Mouse (Mus musculus): ENCODE data around the gene Ankrd11. TPM values are rescaled to one million over a fixed set of nuclear protein-coding genes. Genes with fewer than 3 reads are reported as not detected.
"Not testable (repeated sequence)": the region's sequence is repeated elsewhere in the genome, so short reads cannot be mapped to it uniquely, and the experiment has no call there.

The Ankrd11 gene
- polyA plus RNA-seq, 1 experiment = 67.5 TPM

DNA sequence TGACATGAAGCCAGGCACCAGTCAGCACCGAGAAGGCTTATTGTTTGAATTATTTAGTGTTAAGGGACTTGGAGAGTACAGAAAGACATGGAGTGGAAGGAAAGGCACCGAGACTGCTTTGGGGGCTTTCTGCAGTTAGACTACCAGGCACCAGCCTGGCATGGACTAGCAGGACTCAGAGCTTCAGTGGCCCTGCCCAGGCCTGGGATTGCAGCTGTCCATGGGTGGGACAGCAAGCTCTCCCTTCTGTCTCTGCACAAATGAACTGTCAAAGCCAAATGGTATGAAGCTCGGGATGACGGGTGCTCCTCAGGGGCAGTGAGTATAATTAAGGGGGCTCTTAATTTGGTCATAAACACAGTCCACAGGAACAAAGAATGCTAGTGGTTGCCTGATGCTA lies 22.0 kb upstream of the Ankrd11 start:
- 69% methylated on average over 4 of the region's 4 CpGs for WGBS
- no peak for TF ChIP-seq CTCF (IDR thresholded peaks at IDR 0.05; ENCODE audit: insufficient read depth, low read length)
- no peak for TF ChIP-seq POLR2A (IDR thresholded peaks at IDR 0.05; ENCODE audit: borderline replicate concordance, extremely low read depth, low read depth, low read length)
- Histone ChIP-seq H3K4me3 (replicated peaks; ENCODE audit: extremely low read depth, low read depth, low read length) (no peak overlapping the region), H3K4me1 (ENCODE audit: control insufficient read depth, insufficient read depth, low read length) (peaks cover 8% of the 10 kb centered on the region)
- DNase-seq = no peak

DNA sequence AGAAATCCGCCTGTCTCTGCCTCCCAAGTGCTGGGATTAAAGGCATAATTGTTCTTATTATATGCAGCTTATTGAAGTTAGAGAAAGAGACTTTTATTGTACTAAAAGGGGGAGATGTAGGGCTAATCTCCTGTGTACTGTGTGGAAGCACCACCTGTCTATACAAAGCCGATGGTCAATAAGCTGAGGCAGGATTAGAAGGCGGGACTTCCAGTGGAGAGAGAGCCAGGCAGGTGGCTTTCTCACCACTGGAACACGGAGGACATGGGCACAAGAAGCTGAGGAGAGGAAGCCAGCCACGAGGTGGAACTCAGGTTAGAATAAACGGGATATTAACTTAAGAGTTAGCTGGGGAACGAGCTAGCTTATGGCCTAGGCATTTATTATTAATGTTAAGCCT lies 20.6 kb upstream of the Ankrd11 start, which contains the start of gene Spg7:
TSS of gene Spg7 (plus strand) at position 222 of the 400 bp plus-strand sequence.
- H3K4me1 ChIP-seq (ENCODE audit: control insufficient read depth, insufficient read depth, low read length) = peaks cover 8% of the 10 kb centered on the region
- WGBS = 75% methylated on average over 7 of the region's 7 CpGs

DNA sequence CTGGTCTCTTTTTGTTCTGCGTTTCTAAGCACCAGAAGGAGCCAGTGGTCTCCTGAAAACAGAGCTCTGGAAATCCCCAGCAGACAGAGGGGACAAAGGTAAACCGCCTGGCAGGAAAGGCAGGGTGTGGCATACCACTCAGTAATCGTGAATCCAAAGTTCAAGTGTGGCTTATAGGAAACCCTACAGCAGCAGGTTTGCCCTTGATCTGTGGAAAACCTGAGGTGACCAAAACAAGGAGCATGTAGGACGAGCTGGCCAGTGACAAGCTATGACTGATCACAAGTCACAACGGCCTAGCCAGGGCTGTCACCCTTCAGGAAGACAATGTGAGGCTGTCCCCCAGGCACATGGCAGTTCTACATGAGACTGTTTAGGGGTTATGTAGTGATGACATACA lies 9.4 kb upstream of the Ankrd11 start:
- TF ChIP-seq CTCF (IDR thresholded peaks at IDR 0.05; ENCODE audit: insufficient read depth, low read length) (no peak), POLR2A (IDR thresholded peaks at IDR 0.05; ENCODE audit: borderline replicate concordance, extremely low read depth, low read depth, low read length) (no peak)
- H3K4me1 ChIP-seq (ENCODE audit: control insufficient read depth, insufficient read depth, low read length) = no peaks in the 10 kb centered on the region
- WGBS = 43% methylated on average over 5 of the region's 5 CpGs
- H3K4me3 ChIP-seq (replicated peaks; ENCODE audit: extremely low read depth, low read depth, low read length) = no peak overlapping the region
- no peak for DNase-seq

More for the DNA sequence above, 20.6 kb upstream of the Ankrd11 start, which contains the start of gene Spg7:
- TF ChIP-seq POLR2A (IDR thresholded peaks at IDR 0.05; ENCODE audit: borderline replicate concordance, extremely low read depth, low read depth, low read length) (no peak), CTCF (IDR thresholded peaks at IDR 0.05; ENCODE audit: insufficient read depth, low read length) (no peak)
- H3K4me3 ChIP-seq (replicated peaks; ENCODE audit: extremely low read depth, low read depth, low read length) = no peak within 1 kb of the TSS
- DNase-seq = no peak

DNA sequence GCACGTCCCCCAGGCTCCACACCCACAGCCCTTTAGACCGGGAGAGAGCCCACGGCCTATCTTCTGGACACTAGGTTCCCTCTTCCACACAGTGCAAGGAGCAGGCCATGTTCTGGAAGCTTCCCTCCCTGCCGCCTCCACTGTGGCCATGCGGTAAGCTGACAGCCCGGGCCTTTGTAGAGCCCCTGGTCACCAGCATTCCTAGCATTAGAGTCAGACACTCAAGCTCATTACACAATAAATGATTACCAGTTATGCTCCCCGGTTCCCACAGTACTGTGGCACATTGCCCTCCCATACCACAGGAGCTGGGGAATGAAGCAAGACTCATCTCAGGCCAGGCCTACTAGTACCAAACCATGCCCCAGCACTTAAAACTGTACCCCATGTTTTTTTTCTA lies 6.3 kb upstream of the Ankrd11 start:
- TF ChIP-seq CTCF (IDR thresholded peaks at IDR 0.05; ENCODE audit: insufficient read depth, low read length) (no peak), POLR2A (IDR thresholded peaks at IDR 0.05; ENCODE audit: borderline replicate concordance, extremely low read depth, low read depth, low read length) (no peak)
- WGBS = 73% methylated on average over 7 of the region's 7 CpGs
- Histone ChIP-seq H3K4me3 (replicated peaks; ENCODE audit: extremely low read depth, low read depth, low read length) (no peak overlapping the region), H3K4me1 (ENCODE audit: control insufficient read depth, insufficient read depth, low read length) (no peaks in the 10 kb centered on the region)
- no peak for DNase-seq

DNA sequence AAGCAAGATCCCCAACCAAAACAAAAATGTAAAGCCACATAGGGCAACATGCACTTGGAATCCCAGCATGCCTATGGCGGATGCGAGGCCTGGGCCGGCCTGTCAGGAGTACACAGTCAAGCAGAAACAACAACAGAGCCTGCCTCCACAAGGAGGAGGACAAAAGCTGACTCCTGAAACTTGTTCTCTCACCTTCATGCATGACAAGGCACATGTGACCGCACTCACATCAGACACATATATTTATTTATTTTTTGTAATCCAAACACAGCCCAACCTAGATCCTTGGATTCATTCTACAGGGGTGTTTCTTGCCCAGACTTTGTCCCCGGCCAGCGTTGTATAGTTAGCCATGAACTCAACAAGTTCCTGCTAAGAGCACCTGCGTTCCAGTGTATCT lies 5.8 kb upstream of the Ankrd11 start:
- WGBS = 83% methylated on average over 7 of the region's 7 CpGs
- Histone ChIP-seq H3K4me1 (ENCODE audit: control insufficient read depth, insufficient read depth, low read length) (no peaks in the 10 kb centered on the region), H3K4me3 (replicated peaks; ENCODE audit: extremely low read depth, low read depth, low read length) (no peak overlapping the region)
- TF ChIP-seq POLR2A (IDR thresholded peaks at IDR 0.05; ENCODE audit: borderline replicate concordance, extremely low read depth, low read depth, low read length) = no peak
- TF ChIP-seq CTCF (IDR thresholded peaks at IDR 0.05; ENCODE audit: insufficient read depth, low read length) = no peak
- DNase-seq = no peak

DNA sequence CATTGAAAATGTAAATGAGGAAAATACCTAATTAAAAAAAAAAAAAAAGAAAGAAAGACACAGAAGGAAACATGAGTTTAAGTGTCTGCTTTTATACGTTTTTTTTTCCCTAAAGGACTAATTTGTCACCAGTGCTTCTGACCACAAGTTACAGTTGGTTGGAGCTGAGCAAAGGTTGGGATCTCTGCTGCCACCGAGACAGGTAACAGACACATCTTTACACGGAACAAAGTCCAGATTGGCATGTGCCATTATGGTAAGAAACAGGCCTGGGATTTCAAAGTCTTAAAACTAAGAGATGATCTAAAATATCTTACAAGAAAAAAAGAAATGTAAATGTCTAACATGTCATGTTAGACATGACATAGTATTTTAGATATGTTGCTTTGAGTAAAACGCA lies 4.6 kb upstream of the Ankrd11 start:
- H3K4me3 ChIP-seq (replicated peaks; ENCODE audit: extremely low read depth, low read depth, low read length) = no peak overlapping the region
- WGBS = 72% methylated on average over 4 of the region's 4 CpGs
- no peaks in the 10 kb centered on the region for H3K4me1 ChIP-seq (ENCODE audit: control insufficient read depth, insufficient read depth, low read length)
- no peak for DNase-seq
- no peak for TF ChIP-seq CTCF (IDR thresholded peaks at IDR 0.05; ENCODE audit: insufficient read depth, low read length)
- no peak for TF ChIP-seq POLR2A (IDR thresholded peaks at IDR 0.05; ENCODE audit: borderline replicate concordance, extremely low read depth, low read depth, low read length)

DNA sequence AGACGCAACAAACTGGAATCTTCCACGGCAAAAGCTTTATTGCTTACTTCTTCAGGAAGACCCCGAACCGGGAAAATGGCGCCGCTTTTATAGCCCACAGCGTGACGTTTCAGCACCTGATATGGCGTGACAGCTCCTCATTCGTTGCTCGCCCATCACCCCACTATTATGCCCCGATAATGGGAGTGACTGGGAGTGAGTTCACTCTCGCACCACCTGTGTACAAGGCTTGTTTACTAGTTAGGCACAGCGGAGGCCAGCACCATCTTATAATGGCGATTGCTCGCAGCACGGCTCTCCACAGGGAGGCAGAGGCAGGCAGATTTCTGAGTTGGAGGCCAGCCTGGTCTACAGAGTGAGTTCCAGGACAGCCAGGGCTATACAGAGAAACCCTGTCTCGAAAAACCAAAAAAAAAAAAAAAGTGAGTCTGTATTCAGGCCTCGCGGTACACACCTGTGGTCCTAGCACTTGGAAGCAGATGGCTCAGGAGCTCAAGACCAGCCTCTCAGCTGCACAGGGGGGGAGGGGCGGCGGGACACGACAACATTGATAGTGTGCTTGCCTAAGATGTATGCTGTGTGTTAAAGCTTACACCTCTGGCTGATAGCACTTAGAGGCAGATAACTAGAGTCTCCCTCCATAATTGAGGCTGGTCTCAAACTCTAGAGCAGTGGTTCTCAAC lies 2.8 kb upstream of the Ankrd11 start:
- 92% methylated on average over 23 of the region's 23 CpGs for WGBS
- not testable (repeated sequence) for DNase-seq; H3K4me3 ChIP-seq (replicated peaks; ENCODE audit: extremely low read depth, low read depth, low read length); H3K4me1 ChIP-seq (ENCODE audit: control insufficient read depth, insufficient read depth, low read length)

DNA sequence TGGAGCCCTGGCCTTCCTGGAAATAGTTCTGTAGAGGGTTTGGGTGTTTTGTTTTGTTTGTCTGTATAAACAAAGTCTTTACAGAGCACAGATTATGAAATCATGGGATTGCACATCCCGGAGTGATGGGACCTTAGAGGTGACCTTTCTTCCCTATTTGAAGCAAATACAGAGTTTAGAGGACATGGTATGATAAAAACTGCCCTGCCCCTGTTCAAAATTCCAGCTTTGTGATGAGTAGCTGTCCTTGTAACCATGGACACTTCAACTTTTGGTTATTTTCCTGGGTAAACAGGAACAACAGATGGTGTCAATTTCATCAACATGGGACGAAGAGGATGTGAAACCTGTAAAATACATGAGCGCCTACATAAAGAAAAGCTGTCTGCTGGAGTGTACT lies 1.9 kb upstream of the Ankrd11 start:
- DNase-seq = no peak
- WGBS = 48% methylated on average over 3 of the region's 3 CpGs
- Histone ChIP-seq H3K4me1 (ENCODE audit: control insufficient read depth, insufficient read depth, low read length) (peaks cover 15% of the 10 kb centered on the region), H3K4me3 (replicated peaks; ENCODE audit: extremely low read depth, low read depth, low read length) (no peak overlapping the region)
- TF ChIP-seq POLR2A (IDR thresholded peaks at IDR 0.05; ENCODE audit: borderline replicate concordance, extremely low read depth, low read depth, low read length) (no peak), CTCF (IDR thresholded peaks at IDR 0.05; ENCODE audit: insufficient read depth, low read length) (no peak)

DNA sequence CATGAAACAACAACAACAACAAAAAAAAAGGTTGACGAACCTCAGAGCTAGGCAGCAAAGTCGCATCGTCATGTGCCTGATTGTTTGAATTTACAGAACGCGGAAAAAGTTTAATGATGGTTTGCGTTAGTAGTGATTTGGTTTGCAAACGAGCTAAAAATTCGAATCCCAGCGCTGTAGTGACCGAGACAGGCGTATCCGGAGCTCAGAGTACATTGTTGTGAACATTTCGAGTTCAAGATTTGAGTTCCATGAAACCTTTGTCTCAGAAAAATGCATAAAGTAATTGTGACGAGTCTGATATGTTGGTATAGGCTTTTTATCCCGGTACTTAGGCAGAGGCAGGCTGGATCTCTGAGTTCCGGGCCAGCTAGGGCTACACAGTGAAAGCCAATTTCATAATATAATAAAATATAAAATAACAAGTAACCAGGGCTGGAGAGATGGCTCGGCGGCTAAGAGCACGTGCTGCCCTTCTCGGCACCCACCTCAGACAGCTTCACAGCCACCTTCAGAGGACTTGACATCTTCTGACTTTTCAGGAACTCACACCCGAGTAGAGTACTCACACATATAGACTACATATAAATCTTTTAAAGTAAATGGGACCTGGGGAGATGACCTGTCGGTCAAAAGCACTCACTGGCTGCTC lies 1.0 kb upstream of the Ankrd11 start:
- 6% methylated on average over 22 of the region's 22 CpGs for WGBS
- peak overlapping the region; percentile 80 for H3K4me3 ChIP-seq (replicated peaks; ENCODE audit: extremely low read depth, low read depth, low read length)
- H3K4me1 ChIP-seq (ENCODE audit: control insufficient read depth, insufficient read depth, low read length) = peaks cover 15% of the 10 kb centered on the region
- no peak for TF ChIP-seq CTCF (IDR thresholded peaks at IDR 0.05; ENCODE audit: insufficient read depth, low read length)
- no peak for TF ChIP-seq POLR2A (IDR thresholded peaks at IDR 0.05; ENCODE audit: borderline replicate concordance, extremely low read depth, low read depth, low read length)
- DNase-seq = no peak

DNA sequence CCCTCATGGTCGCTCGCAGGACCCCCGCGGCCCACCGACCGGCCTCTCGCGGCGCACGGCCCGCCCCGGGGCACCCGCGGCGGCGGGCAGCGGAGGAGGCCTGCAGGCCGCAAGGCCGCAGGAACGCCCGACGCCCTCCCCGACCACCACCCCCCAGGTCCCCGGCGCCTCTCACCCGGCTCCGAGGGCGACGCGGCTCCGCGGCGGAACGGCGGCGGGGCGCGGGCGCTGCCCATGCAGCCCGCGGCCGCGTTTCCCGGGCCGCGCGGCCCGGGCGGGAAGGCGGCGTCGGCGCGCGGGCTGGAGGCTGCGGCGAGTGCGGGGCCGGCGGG lies 337 bp downstream of the Ankrd11 start:
- H3K4me1 ChIP-seq (ENCODE audit: control insufficient read depth, insufficient read depth, low read length) = peaks cover 24% of the 10 kb centered on the region
- TF ChIP-seq POLR2A (IDR thresholded peaks at IDR 0.05; ENCODE audit: borderline replicate concordance, extremely low read depth, low read depth, low read length) = no peak
- TF ChIP-seq CTCF (IDR thresholded peaks at IDR 0.05; ENCODE audit: insufficient read depth, low read length) = no peak
- H3K4me3 ChIP-seq (replicated peaks; ENCODE audit: extremely low read depth, low read depth, low read length) = peak overlapping the region; percentile 87
- DNase-seq = no peak
- under 1% methylated on average over 58 of the region's 60 CpGs for WGBS
